Mouse (Mus musculus) lung, postnatal 0 days (tissue): ENCODE measurements around the gene Gxylt2. TPM values are rescaled to one million over a fixed set of nuclear protein-coding genes. Genes with fewer than 3 reads are reported as not detected.

Experiments used
- ATAC-seq: fragments of 200-750 bp; cut with Nextera tagmentation; 2 replicates; pipeline ENCODE4 v1.8.0; 2017; ENCODE audit warnings: moderate library complexity
- DNase-seq: peaks from one replicate; pipeline ENCODE4 v3.0.0-alpha.2; 2016; ENCODE audit warnings: low spot score
- H3K27ac ChIP-seq: fragments of 300-500 bp; sonication (generic); 2 replicates; pipeline ENCODE4 v1.5.1; 2014; ENCODE audit warnings: antibody characterized with exemption, mild to moderate bottlenecking, low read length, mixed read lengths
- H3K27me3 ChIP-seq: fragments of 300-500 bp; sonication (generic); replicated peaks from 2 replicates; pipeline ENCODE4 v1.6.1; 2014; ENCODE audit warnings: low read length, mixed read lengths; ENCODE audit not compliant: insufficient read depth
- H3K36me3 ChIP-seq: fragments of 300-500 bp; sonication (generic); 2 replicates; pipeline ENCODE4 v1.6.1; 2014; ENCODE audit warnings: low read length, mixed read lengths; ENCODE audit not compliant: insufficient read depth
- H3K4me1 ChIP-seq: fragments of 300-500 bp; sonication (generic); 2 replicates; pipeline ENCODE4 v1.6.1; 2014; ENCODE audit warnings: antibody characterized with exemption, low read depth, low read length, mixed read lengths; ENCODE audit not compliant: insufficient read depth
- H3K4me2 ChIP-seq: fragments of 300-500 bp; sonication (generic); replicated peaks from 2 replicates; pipeline ENCODE4 v1.6.1; 2014; ENCODE audit warnings: low read depth, mild to moderate bottlenecking, low read length, moderate library complexity, mixed read lengths
- H3K4me3 ChIP-seq: fragments of 300-500 bp; sonication (generic); 2 replicates; pipeline ENCODE4 v1.5.1; 2014; ENCODE audit warnings: low read depth, low read length
- H3K9ac ChIP-seq: fragments of 300-500 bp; sonication (generic); replicated peaks from 2 replicates; pipeline ENCODE4 v1.6.1; 2014; ENCODE audit warnings: low read depth, mild to moderate bottlenecking
- H3K9me3 ChIP-seq: fragments of 300-500 bp; sonication (generic); 2 replicates; pipeline ENCODE4 v1.6.1; 2016; ENCODE audit warnings: low read length, mixed read lengths
- CTCF ChIP-seq: IDR thresholded peaks from 2 replicates; pipeline ENCODE4 v1.5.1; 2016; ENCODE audit warnings: antibody characterized with exemption, mild to moderate bottlenecking
- EP300 ChIP-seq: IDR thresholded peaks from 2 replicates; pipeline ENCODE4 v1.6.1; 2016; ENCODE audit warnings: antibody characterized with exemption, mild to moderate bottlenecking, control low read depth
- WGBS: fragments of 180-500 bp; shearing (Covaris S2); extraction: QIAGEN DNeasy Blood & Tissue Kit; methylation state at CpG from one replicate; pipeline ENCODE4 v1.1.7; 2014; 5-methylcytosine and 5-hydroxymethylcytosine counted together
- polyA plus RNA-seq: library from polyadenylated mRNA; unstranded; fragments of >200 nt; fragmentation: Nextera tagmentation; extraction: Ambion mirVana; gene quantifications from 2 replicates; pipeline ENCODE4 v1.2.1, GENCODE M21; 2015

The Gxylt2 gene
- polyA plus RNA-seq, 1 experiment from 2014 or later: 2.2 TPM

- H3K9me3 ChIP-seq: no peaks in the 10 kb centered on the region
- H3K9ac ChIP-seq: no peak overlapping the region
- H3K4me3 ChIP-seq: no peak overlapping the region
- no peaks in the 10 kb centered on the region for H3K36me3 ChIP-seq
- 40% methylated on average over 7 of the region's 7 CpGs for WGBS
- no peaks in the 10 kb centered on the region; the same call in 1 of the 2 replicates for H3K4me1 ChIP-seq
- no peak overlapping the region for H3K27ac ChIP-seq
- H3K27me3 ChIP-seq: no peaks in the 10 kb centered on the region
- TF ChIP-seq CTCF (no peak), EP300 (peak; percentile 56)
- H3K4me2 ChIP-seq: no peak overlapping the region
- DNase-seq (peak; percentile 31), ATAC-seq (peak; percentile 65)
Measured at GRCm38 (mm10) chr6:100716152-100716551, 11.6 kb downstream of the Gxylt2 start.

GRCm38 (mm10) chr6:100716817-100717216, 12.3 kb downstream of the Gxylt2 start:
- Histone ChIP-seq H3K4me1 (no peaks in the 10 kb centered on the region; the same call in 1 of the 2 replicates), H3K27ac (no peak overlapping the region), H3K4me3 (no peak overlapping the region), H3K9me3 (no peaks in the 10 kb centered on the region), H3K4me2 (no peak overlapping the region), H3K36me3 (no peaks in the 10 kb centered on the region), H3K27me3 (no peaks in the 10 kb centered on the region), H3K9ac (no peak overlapping the region)
- no peak for ATAC-seq
- no peak for TF ChIP-seq EP300
- no peak for TF ChIP-seq CTCF
- WGBS: 60% methylated on average over 8 of the region's 8 CpGs
- DNase-seq: no peak

GRCm38 (mm10) chr6:100720098-100720501, 15.6 kb downstream of the Gxylt2 start:
- no peak overlapping the region for H3K9ac ChIP-seq
- H3K27me3 ChIP-seq: no peaks in the 10 kb centered on the region
- no peak overlapping the region for H3K4me2 ChIP-seq
- H3K27ac ChIP-seq: no peak overlapping the region
- no peaks in the 10 kb centered on the region for H3K36me3 ChIP-seq
- no peak overlapping the region for H3K4me3 ChIP-seq
- no peaks in the 10 kb centered on the region; the same call in 1 of the 2 replicates for H3K4me1 ChIP-seq
- 47% methylated on average over 6 of the region's 6 CpGs for WGBS
- DNase-seq: no peak
- no peak for TF ChIP-seq EP300
- TF ChIP-seq CTCF: no peak
- ATAC-seq: no peak
- H3K9me3 ChIP-seq: no peaks in the 10 kb centered on the region

GRCm38 (mm10) chr6:100720882-100721721, 16.6 kb downstream of the Gxylt2 start:
- Histone ChIP-seq H3K36me3 (no peaks in the 10 kb centered on the region), H3K27me3 (no peaks in the 10 kb centered on the region), H3K4me3 (no peak overlapping the region), H3K27ac (no peak overlapping the region), H3K4me1 (no peaks in the 10 kb centered on the region), H3K9me3 (no peaks in the 10 kb centered on the region), H3K9ac (no peak overlapping the region), H3K4me2 (no peak overlapping the region)
- DNase-seq (no peak), ATAC-seq (no peak)
- WGBS: 32% methylated on average over 17 of the region's 17 CpGs
- no peak for TF ChIP-seq EP300
- no peak for TF ChIP-seq CTCF

- peak; percentile 75 for DNase-seq
- ATAC-seq: peak; percentile 55
- no peak overlapping the region for H3K4me3 ChIP-seq
- 25% methylated on average over 9 of the region's 9 CpGs for WGBS
- H3K9me3 ChIP-seq: no peaks in the 10 kb centered on the region
- H3K27me3 ChIP-seq: no peaks in the 10 kb centered on the region
- TF ChIP-seq EP300 (0 out of 2 replicates have a peak, but pooled peaks have one; percentile 24), CTCF (no peak)
- H3K36me3 ChIP-seq: no peaks in the 10 kb centered on the region
- no peak overlapping the region for H3K27ac ChIP-seq
- peak overlapping the region; percentile 17; the same call in 1 of the 2 replicates for H3K4me2 ChIP-seq
- no peak overlapping the region for H3K9ac ChIP-seq
- no peaks in the 10 kb centered on the region for H3K4me1 ChIP-seq
Measured at GRCm38 (mm10) chr6:100731996-100732375, 27.5 kb downstream of the Gxylt2 start.

- DNase-seq (peak; percentile 84), ATAC-seq (peak; percentile 93)
- H3K27ac ChIP-seq: no peak overlapping the region
- H3K9ac ChIP-seq: no peak overlapping the region
- no peaks in the 10 kb centered on the region for H3K4me1 ChIP-seq
- no peaks in the 10 kb centered on the region for H3K27me3 ChIP-seq
- no peaks in the 10 kb centered on the region for H3K36me3 ChIP-seq
- no peak overlapping the region; the same call in 1 of the 2 replicates for H3K4me2 ChIP-seq
- WGBS: 48% methylated on average over 12 of the region's 12 CpGs
- no peaks in the 10 kb centered on the region for H3K9me3 ChIP-seq
- TF ChIP-seq CTCF (no peak), EP300 (no peak)
- H3K4me3 ChIP-seq: no peak overlapping the region
Measured at GRCm38 (mm10) chr6:100732376-100733021, 28.0 kb downstream of the Gxylt2 start.
